Mouse (Mus musculus) induced T-regulatory cell, adult 2 months (primary cell): ENCODE measurements around the gene Neb.

Experiments
- DNase-seq: peaks from one replicate; pipeline ENCODE4 v3.0.0-alpha.2; 2012; ENCODE audit warnings: low read depth

Gene Neb

DNA sequence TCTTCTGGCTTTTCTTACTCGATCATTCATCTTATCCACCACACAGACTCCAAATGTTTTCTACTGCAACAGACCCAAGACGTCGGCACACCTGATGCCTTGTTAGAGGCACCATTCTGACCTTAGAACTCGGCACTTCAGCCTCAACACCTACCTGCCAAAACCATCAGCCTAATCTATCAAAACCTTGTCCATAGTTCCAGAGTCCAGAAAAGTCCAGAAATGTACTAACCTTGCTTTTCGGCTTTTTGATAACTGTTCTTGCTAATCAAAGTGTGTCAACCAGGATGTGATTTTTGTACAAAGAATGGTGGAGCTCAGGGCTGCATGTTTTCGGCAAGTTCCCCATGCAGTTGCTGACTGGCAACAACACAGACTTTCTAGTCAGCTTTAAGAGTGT lies 3.6 kb downstream of the Neb start:
- no peak for DNase-seq

GRCm38 (mm10) chr2:52372480-52372879 lies 5.8 kb downstream of the Neb start:
- peak; percentile 29 for DNase-seq

- no peak for DNase-seq
These were observed 6.2 kb downstream of the Neb start for GRCm38 (mm10) chr2:52372080-52372479.

- no peak for DNase-seq
These were observed 7.2 kb downstream of the Neb start for GRCm38 (mm10) chr2:52371066-52371465.

DNA sequence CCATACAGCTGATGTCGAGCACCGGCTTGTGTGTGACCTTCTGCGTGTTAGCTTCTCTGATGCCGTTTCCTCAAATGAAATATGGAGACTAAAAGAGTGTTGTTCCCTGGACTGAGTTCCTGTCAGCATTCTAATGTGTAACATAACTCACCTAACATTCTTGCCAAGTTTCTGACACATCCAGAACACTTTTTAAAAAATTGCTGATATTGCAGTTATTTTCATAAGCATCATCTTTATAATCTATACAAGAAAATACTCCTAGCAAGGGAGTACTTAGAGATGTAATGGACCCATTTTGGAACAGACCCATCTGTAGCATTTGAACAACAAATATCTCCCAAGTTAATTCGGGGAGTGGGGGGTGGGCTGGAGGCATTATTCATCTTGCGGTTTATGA lies 8.7 kb downstream of the Neb start:
- no peak for DNase-seq

DNA sequence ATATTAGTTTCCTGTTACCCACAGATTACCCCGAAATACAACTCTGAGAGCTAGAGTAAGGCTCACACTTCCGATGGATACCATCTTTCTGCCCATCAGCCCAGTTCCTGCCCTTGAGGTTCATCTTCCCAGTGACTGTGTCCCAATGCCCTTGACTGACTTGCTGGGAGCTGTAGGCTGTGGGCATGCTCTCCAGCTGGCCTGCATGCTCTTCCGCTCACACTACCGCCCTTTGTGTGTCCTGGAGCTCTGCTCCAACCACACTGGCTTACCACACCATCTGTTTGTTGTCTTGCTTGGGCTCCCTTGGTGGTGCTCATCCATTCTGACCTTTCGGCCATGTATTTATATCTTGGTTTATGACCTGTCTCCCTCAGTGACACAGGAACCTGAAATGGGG lies 10.6 kb downstream of the Neb start:
- DNase-seq, result no peak

DNA sequence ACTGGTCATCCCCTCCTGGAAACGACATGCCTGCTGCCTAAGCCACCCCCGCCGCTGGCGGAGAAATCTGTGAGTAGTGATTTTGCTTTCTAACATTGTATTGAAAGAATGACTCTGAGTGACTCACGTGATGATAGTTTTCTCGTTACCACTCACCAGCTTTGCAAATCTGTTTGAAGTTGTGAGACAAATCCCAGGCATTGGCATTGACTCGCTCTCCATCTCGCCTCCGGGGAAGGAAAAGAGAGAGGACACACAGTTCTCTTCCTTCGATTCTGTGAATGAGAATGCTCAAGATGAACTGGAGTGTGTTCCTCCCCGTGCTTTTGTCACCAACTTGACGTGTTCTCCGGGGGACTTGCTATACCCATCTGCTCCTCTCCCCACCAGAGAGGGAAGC lies 11.0 kb downstream of the Neb start:
- no peak for DNase-seq

GRCm38 (mm10) chr2:52361086-52361485 lies 17.2 kb downstream of the Neb start:
- no peak for DNase-seq

GRCm38 (mm10) chr2:52359722-52360121 lies 18.6 kb downstream of the Neb start:
- no peak for DNase-seq

- no peak for DNase-seq
These were observed 20.1 kb downstream of the Neb start for GRCm38 (mm10) chr2:52358156-52358555.

DNA sequence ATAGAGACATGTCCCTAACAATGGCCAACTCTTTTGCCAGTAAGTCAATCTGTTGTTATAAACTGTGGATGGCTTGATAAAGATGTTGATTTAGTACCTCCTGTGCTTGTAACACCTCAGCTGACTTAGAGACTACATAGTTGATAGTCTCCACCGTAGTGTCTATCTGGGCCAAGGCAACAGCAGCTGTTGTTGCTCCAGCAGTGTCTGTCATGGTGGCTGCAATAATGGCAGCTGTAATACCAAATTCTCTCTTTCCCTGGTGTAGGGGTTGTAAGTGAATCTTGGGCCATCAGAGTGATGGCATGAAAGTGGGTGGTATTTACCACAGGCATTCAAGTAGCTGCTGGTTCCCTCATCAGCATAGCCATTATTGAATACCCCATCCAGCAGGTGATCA lies 27.2 kb downstream of the Neb start:
- DNase-seq, result no peak

DNA sequence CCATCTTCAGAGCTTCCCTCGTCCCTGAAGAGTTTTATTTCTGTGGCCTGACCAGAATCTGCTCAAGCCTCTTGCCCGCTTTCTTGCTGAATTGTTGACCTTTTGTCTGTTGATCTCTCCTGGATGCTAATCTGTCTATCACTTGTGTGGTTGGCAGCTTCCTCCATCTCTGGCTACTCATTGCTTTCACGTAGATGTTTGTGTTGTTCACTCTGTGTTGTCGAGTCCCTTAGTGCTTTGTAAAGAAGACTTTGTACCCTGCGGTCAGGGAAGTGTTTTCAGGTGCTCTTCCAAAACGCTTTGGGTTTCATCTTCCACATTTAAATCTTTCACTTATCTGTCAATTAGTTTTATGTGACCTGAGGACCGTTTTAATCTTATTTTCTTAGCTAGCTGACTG lies 37.3 kb downstream of the Neb start:
- peak; percentile 52 for DNase-seq

GRCm38 (mm10) chr2:52335556-52335955 lies 42.7 kb downstream of the Neb start:
- DNase-seq, result no peak

DNA sequence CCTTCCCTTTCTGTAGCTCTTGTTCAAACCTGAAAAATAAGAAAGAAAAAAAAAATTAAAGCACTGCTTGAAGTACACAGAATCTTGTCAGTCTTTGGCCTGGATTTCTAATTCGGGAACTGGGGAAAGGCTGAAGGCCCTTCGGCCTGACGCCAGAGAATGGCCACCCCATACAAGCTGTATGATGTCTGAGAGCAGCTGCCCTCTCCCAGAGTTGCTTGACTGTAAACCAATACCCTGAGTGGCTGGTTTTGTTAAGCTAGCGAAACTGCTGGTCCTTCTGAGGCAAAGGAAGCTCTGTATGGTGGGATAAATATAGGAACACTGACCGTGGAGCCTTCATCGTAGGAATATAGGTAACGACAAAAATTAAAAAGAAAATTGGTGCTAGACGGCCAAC lies 43.2 kb downstream of the Neb start:
- DNase-seq, result no peak

GRCm38 (mm10) chr2:52333535-52333934 lies 44.7 kb downstream of the Neb start:
- peak; percentile 45 for DNase-seq

DNA sequence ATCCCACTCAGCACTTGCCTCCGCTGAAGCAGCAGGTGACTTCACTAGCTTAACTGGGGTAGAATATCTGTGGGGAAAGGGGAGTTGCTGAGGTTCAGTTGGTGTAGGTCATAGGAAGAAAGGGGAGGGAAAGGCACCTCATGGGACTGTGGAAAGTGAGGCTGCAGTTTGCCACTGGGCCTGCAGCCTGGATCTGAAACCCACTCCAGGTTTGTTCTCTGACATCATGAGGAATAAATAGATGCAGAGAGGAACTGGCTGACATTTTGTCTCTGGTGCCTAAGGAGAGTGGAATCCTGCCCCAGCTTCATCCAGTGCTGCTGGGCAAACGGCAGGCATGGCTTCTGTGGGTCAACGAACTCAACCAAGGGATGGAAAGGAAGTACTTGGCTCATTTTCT lies 46.5 kb downstream of the Neb start:
- no peak for DNase-seq

GRCm38 (mm10) chr2:52327244-52327815 lies 50.9 kb downstream of the Neb start:
- no peak for DNase-seq

- DNase-seq, result no peak
These were observed 56.4 kb downstream of the Neb start for GRCm38 (mm10) chr2:52321866-52322265.

- DNase-seq, result no peak
These were observed 58.1 kb downstream of the Neb start for GRCm38 (mm10) chr2:52320175-52320574.

DNA sequence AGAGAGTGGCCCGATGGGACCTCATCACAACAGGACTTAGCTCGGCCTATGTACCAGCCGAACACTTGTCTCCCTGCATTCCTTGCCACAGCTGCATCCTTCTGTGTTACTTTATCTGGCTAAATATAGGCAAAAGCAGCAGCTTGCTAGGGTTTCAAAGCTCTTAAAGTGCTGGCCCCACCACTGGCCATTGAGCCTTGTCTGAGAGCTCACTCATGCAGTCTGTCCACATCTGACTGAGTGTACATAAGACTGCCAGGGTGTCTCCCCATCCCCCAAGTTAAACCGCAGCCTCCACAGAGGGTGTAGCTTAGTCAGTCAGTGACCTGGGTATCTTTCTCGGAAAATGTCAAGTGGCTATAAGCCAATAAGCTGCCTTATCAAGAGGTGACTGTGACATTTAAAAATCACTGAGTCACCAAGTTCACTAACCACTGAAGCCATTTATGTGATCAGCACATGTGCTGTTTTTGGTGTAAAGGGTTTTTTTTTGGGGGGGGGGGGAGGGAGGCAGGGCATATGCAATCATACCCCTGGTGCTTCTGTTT lies 59.2 kb downstream of the Neb start:
- DNase-seq, result peak; percentile 95

GRCm38 (mm10) chr2:52317471-52317870 lies 60.8 kb downstream of the Neb start:
- no peak for DNase-seq

DNA sequence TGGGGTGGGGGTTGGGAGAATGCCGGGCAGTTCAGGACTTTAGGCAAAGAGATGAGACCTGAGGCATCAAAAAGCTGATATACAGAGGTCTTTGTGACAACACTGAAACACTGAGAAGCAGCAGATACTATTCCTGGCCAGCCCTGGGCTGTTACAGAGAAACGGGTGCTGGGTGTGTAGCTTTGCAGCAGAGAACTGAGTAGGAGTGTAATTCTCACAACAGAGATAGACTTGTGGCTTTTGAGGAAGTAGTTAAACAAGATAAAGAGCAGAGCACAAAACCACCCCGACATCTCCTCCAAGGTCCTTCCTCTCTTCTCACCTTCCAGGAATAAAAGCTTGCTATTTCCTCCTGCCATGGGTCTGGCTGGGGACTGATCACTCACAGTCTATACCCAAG lies 62.5 kb downstream of the Neb start:
- peak; percentile 87 for DNase-seq

- DNase-seq, result peak; percentile 93
These were observed 63.1 kb downstream of the Neb start for GRCm38 (mm10) chr2:52314922-52315730.

DNA sequence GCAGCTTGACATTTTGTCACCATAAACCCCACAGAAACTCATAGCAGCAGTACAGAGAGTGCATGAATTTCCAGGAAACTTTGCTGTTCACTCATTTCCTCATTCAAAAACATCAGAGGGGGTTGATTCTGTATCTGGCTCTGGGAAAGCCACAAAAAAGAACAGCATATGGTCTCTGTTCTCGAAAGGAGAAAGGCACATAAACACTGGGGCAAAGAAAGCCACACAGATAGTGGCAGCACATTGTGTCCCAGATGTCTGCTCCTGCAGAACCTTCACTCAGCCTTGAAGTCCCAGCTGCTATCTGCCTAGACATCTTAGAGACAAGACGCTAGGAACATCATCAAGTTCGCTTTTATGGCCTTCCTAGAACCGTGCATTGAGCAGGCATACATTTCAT lies 67.5 kb downstream of the Neb start:
- peak; percentile 69 for DNase-seq
